Mouse (Mus musculus) testis, adult 2 months (tissue): ENCODE measurements around the gene Trio.

Experiments used
- CTCF ChIP-seq: fragments of 200-500 bp; IDR thresholded peaks from 2 replicates; pipeline ENCODE4 v1.5.1; 2012; ENCODE audit warnings: low read depth, mild to moderate bottlenecking, inconsistent platforms, low read length, moderate library complexity; ENCODE audit not compliant: control insufficient read depth, insufficient read depth, insufficient replicate concordance
- POLR2A ChIP-seq: fragments of 200-500 bp; IDR thresholded peaks from 2 replicates; pipeline ENCODE4 v1.6.1; 2012; ENCODE audit warnings: low read depth, mild to moderate bottlenecking, inconsistent platforms, low read length, moderate library complexity; ENCODE audit not compliant: control insufficient read depth

- TF ChIP-seq CTCF = no peak
- no peak for TF ChIP-seq POLR2A
Measured at GRCm38 (mm10) chr15:27968183-27968582, 57.5 kb downstream of the Trio start.
